Mouse (Mus musculus): ENCODE measurements around the gene Dock8. TPM values are rescaled to one million over a fixed set of nuclear protein-coding genes. Genes with fewer than 3 reads are reported as not detected.

Gene Dock8
- polyA plus RNA-seq, 1 experiment from 2014 or later = 0.54 TPM

DNA sequence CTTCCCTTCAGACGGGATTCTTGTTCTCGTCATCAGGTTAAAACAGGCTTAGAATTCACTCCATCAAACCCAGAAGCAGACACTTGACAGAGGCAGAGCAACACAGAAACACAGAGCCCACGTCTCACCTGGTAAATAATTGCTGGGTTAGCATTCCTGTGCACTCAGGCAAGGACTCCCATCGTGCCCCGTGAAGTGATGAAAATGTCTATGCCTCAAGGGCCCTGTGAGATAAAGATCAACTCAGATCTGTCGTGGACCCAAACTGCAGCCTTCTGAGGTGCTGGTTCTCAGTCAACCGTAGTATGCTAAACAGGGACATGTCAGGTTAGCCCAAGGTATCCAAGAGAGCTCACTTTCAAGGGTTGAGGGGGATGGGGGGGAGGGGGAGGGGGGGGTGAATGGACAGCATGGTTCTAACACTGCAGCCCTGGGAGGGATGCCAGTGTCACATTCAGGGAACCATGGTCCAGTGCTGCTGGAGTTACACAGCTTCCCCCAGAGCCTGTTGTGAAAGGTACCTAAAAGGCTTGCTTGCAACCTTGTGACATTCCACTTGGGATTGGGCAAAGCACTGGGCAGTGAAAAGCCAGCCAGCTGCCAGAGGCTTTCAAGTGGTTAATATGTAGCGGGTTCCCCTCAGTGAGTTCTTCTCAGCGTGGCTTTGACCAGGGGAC lies 222.8 kb downstream of the Dock8 start:
- ATAC-seq = no peak
- Histone ChIP-seq H3K27me3 (no peaks in the 10 kb centered on the region), H3K36me3 (ENCODE audit: poor library complexity, severe bottlenecking) (no peaks in the 10 kb centered on the region), H3K9ac (no peak overlapping the region), H3K4me2 (no peak overlapping the region), H3K9me3 (replicated peaks) (no peaks in the 10 kb centered on the region), H3K4me3 (no peak overlapping the region), H3K27ac (no peak overlapping the region), H3K4me1 (no peaks in the 10 kb centered on the region)
- 74% methylated on average over 9 of the region's 9 CpGs for WGBS

DNA sequence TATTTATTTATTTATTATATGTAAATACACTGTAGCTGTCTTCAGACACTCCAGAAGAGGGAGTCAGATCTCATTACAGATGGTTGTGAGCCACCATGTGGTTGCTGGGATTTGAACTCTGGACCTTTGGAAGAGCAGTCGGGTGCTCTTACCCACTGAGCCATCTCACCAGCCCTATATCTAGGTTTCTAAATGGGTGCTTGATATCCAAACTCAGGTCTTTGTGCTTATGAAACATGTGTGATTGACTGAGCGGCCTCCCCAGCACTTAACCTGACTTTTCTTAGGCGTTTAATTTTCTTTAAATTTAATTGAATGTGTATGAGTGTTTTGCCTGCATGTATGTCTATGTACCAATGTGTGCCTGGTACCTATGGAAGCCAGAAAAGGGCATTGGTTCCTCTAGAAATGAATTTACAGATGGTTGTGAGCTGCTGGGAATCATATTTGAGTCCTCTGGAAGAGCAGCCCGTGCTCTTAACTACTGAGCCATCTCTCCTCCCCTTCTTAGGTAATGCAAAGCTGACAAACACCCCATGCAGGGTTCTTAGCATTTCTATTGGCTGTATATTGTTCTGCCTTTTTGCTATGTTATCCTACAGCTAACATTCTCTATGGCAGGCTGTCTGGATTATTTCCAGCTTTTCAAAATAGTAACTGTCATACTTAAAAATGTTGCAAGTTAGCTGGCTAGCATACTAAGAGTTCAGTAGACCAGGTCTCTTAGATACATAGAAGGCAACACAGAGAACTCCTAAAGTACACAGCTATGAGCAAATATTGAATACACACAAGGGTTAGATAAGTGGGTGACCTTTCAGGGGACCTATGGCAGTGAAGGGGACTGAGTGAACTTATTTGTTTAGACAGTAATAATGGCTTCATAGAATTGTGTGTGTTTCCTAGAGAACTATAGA lies 231.0 kb downstream of the Dock8 start:
- H3K4me2 ChIP-seq = no peak overlapping the region
- no peaks in the 10 kb centered on the region for H3K36me3 ChIP-seq (ENCODE audit: poor library complexity, severe bottlenecking)
- no peaks in the 10 kb centered on the region for H3K4me1 ChIP-seq
- ATAC-seq = no peak
- 78% methylated on average over 4 of the region's 4 CpGs for WGBS
- H3K9me3 ChIP-seq (replicated peaks) = no peaks in the 10 kb centered on the region
- peaks cover 5% of the 10 kb centered on the region for H3K27me3 ChIP-seq
- H3K27ac ChIP-seq = no peak overlapping the region
- no peak overlapping the region for H3K9ac ChIP-seq
- H3K4me3 ChIP-seq = no peak overlapping the region

- ATAC-seq = no peak
- Histone ChIP-seq H3K27me3 (peaks cover 7% of the 10 kb centered on the region), H3K9me3 (replicated peaks) (no peaks in the 10 kb centered on the region), H3K4me3 (no peak overlapping the region), H3K27ac (no peak overlapping the region), H3K36me3 (ENCODE audit: poor library complexity, severe bottlenecking) (no peaks in the 10 kb centered on the region), H3K9ac (no peak overlapping the region), H3K4me2 (no peak overlapping the region), H3K4me1 (no peaks in the 10 kb centered on the region)
- WGBS = 42% methylated on average over 4 of the region's 4 CpGs
Measured at GRCm38 (mm10) chr19:25230975-25231334, 231.6 kb downstream of the Dock8 start.

GRCm38 (mm10) chr19:25232032-25232431 lies 232.7 kb downstream of the Dock8 start:
- Histone ChIP-seq H3K4me1 (peaks cover under 1% of the 10 kb centered on the region; the same call in 1 of the 2 replicates), H3K27ac (no peak overlapping the region), H3K4me3 (no peak overlapping the region), H3K27me3 (peaks cover 12% of the 10 kb centered on the region), H3K36me3 (ENCODE audit: poor library complexity, severe bottlenecking) (no peaks in the 10 kb centered on the region), H3K4me2 (no peak overlapping the region), H3K9me3 (replicated peaks) (no peaks in the 10 kb centered on the region), H3K9ac (no peak overlapping the region)
- ATAC-seq = no peak
- WGBS = 70% methylated on average over 10 of the region's 10 CpGs

DNA sequence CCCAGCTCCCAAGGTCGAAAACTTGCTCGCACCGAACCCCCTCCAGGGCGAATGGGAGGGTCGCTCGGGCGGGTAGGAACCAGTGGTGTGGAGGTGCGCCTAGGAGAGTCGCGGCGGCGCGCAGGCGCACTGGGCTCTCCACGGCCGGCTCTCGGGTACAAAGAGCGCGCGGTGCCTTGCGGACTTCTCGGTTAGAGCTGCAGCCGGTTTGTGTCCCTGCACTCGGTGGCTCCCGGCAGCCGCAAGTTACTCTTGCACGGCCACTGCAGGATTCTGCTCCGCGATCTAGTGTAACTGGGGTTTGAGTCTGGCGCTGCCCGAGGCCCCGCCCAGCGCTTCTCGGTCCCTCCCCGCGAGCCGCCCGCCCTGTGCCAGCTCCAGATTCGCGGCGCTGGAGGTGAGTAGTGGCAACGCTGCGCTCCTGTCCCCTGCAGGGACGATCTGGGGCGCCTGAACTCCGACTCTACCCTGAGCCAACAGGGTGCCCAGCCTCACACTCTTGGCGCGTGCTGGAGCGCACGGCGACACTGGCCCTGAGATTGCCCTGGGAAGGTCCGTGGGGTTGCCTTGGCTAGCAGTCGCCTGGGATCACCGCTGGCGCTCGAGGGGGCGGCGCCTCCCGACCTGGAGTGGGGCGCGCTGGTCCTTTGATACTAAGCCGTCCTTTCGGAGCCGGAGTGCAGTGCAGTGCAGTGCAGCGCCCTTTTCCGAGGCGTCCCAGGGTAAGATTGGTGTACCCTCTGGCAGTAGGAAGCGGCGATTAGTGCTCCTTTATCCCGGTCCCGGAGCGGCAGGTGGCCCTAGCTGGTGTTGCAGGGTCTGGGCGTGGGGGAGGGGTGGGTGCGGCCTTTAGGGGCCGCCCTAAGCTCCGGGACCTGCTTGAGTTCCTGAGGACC lies 237.5 kb downstream of the Dock8 start, which contains the start of gene Kank1:
Gene Kank1 (plus strand): TSS at position 380 of the 896 bp plus-strand sequence.
- Histone ChIP-seq H3K27ac (peak within 1 kb of the TSS; percentile 42), H3K4me2 (peak within 1 kb of the TSS; percentile 97), H3K36me3 (ENCODE audit: poor library complexity, severe bottlenecking) (no peaks in the 10 kb centered on the region), H3K4me1 (peaks cover 12% of the 10 kb centered on the region), H3K9ac (peak within 1 kb of the TSS; percentile 64), H3K9me3 (replicated peaks) (no peaks in the 10 kb centered on the region), H3K4me3 (peak within 1 kb of the TSS; percentile 56), H3K27me3 (peaks cover 24% of the 10 kb centered on the region)
- peak; percentile 92 for ATAC-seq
- under 1% methylated on average over 76 of the region's 76 CpGs for WGBS

DNA sequence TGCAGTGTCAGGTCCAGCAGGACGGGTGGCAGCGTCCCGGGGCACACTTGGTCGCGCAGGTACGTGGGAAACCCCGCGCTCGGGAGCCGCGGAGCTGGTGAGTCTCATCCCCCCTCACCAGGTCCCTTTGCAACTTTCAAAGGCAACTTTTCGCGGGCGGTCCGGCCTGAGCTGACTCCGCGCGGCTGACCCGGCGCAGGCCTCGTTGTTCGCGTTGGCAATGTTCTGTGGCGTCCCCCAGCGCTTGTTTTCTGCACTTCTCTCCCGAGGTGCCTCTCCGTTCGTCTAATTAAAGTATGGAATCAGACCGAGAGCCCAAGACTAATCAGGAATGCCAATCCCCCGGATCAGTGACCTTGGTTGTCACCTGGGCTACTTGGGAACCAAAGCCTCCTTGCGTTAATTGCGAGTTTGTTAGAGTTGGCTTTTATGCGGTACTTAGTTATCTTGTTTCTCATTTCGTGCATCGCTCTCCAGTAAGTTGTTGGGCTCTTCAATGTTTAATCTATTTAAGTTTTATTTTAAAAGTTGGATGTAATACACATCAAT lies 238.2 kb downstream of the Dock8 start:
- peaks cover 12% of the 10 kb centered on the region for H3K4me1 ChIP-seq
- H3K4me2 ChIP-seq = peak overlapping the region; percentile 97
- no peaks in the 10 kb centered on the region for H3K9me3 ChIP-seq (replicated peaks)
- H3K36me3 ChIP-seq (ENCODE audit: poor library complexity, severe bottlenecking) = no peaks in the 10 kb centered on the region
- WGBS = under 1% methylated on average over 35 of the region's 35 CpGs
- peak; percentile 16; the same call in 1 of the 2 replicates for ATAC-seq
- peak overlapping the region; percentile 56 for H3K4me3 ChIP-seq
- no peak overlapping the region for H3K27ac ChIP-seq
- H3K27me3 ChIP-seq = peaks cover 24% of the 10 kb centered on the region
- H3K9ac ChIP-seq = peak overlapping the region; percentile 64

GRCm38 (mm10) chr19:25238121-25238520 lies 238.8 kb downstream of the Dock8 start:
- 3% methylated on average over 13 of the region's 13 CpGs for WGBS
- peaks cover 24% of the 10 kb centered on the region for H3K27me3 ChIP-seq
- H3K4me2 ChIP-seq = peak overlapping the region; percentile 97
- peak overlapping the region; percentile 56; the same call in 1 of the 2 replicates for H3K4me3 ChIP-seq
- H3K9ac ChIP-seq = no peak overlapping the region
- H3K36me3 ChIP-seq (ENCODE audit: poor library complexity, severe bottlenecking) = no peaks in the 10 kb centered on the region
- peaks cover 12% of the 10 kb centered on the region for H3K4me1 ChIP-seq
- no peak overlapping the region for H3K27ac ChIP-seq
- no peak for ATAC-seq
- no peaks in the 10 kb centered on the region for H3K9me3 ChIP-seq (replicated peaks)

- Histone ChIP-seq H3K4me3 (no peak overlapping the region), H3K9ac (no peak overlapping the region), H3K4me1 (no peaks in the 10 kb centered on the region), H3K4me2 (no peak overlapping the region), H3K9me3 (replicated peaks) (no peaks in the 10 kb centered on the region), H3K27me3 (no peaks in the 10 kb centered on the region), H3K36me3 (ENCODE audit: poor library complexity, severe bottlenecking) (no peaks in the 10 kb centered on the region), H3K27ac (no peak overlapping the region)
- no peak for ATAC-seq
- 89% methylated on average over 4 of the region's 4 CpGs for WGBS
Measured at GRCm38 (mm10) chr19:25243566-25243965, 244.2 kb downstream of the Dock8 start.

GRCm38 (mm10) chr19:25246062-25246461 lies 246.7 kb downstream of the Dock8 start:
- 0 out of 2 replicates have a peak, but pooled peaks cover 6% of the 10 kb centered on the region for H3K4me1 ChIP-seq
- no peak for ATAC-seq
- no peak overlapping the region for H3K4me3 ChIP-seq
- H3K27ac ChIP-seq = no peak overlapping the region
- no peak overlapping the region for H3K4me2 ChIP-seq
- H3K36me3 ChIP-seq (ENCODE audit: poor library complexity, severe bottlenecking) = no peaks in the 10 kb centered on the region
- WGBS = 92% methylated on average over 8 of the region's 8 CpGs
- H3K9ac ChIP-seq = no peak overlapping the region
- no peaks in the 10 kb centered on the region for H3K27me3 ChIP-seq
- H3K9me3 ChIP-seq (replicated peaks) = no peaks in the 10 kb centered on the region

DNA sequence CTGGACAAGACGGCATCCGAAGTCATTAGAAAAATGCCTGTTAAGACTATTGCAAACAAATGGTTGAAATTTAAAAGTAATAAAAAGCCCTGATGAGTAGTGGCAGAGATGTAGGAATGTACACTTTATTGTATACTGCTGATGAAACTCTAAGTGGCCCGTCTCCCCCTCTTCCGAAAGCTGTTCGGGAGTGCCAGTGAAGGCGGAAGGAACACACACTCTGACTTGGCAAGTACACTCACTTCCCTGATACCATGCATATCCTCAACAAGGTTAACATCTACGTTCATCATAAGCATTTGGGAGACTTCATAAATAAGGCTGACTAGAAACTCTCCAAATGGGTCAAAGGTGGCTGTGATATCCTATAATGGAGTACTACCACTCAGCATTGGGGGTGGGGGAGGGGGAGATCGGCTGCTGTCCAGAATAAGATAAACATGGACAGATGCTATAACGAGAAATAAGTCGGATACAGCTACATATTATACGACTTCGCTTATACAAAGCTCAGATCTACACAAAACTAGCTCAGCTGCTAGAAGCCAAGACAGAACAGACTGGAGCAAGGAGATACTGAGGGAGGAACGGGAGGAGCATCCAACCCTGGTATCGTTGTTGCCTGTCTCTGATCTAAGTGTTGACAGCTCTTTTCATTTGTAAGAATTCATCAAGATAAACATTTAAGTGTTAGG lies 248.7 kb downstream of the Dock8 start:
- ATAC-seq = no peak
- Histone ChIP-seq H3K4me1 (0 out of 2 replicates have a peak, but pooled peaks cover 6% of the 10 kb centered on the region), H3K27ac (no peak overlapping the region), H3K4me2 (no peak overlapping the region), H3K9me3 (replicated peaks) (no peaks in the 10 kb centered on the region), H3K9ac (no peak overlapping the region), H3K36me3 (ENCODE audit: poor library complexity, severe bottlenecking) (no peaks in the 10 kb centered on the region), H3K27me3 (no peaks in the 10 kb centered on the region), H3K4me3 (no peak overlapping the region)
- WGBS = 91% methylated on average over 14 of the region's 14 CpGs

DNA sequence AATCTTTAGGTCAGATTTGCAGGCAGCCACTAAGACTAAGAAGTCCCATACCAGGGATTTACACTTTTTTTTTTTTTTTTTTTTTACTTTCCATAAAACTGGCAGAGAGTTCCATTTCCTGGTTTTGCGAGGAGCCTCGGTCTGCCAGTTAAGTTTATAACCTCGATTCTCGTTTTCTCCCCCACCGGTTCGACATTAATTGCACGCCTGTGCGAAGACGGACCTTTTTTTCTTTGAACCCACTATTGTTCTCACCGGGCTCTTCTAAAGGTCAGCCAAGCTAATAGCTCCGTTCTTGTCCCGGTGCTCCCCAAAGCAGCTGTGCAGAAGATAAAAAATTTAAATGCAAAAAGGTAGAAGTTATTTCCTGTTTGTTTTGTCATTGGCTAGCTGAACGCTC lies 249.9 kb downstream of the Dock8 start:
- WGBS = 20% methylated on average over 13 of the region's 13 CpGs
- H3K4me2 ChIP-seq = no peak overlapping the region
- no peaks in the 10 kb centered on the region for H3K36me3 ChIP-seq (ENCODE audit: poor library complexity, severe bottlenecking)
- H3K27me3 ChIP-seq = no peaks in the 10 kb centered on the region
- H3K9ac ChIP-seq = no peak overlapping the region
- H3K4me3 ChIP-seq = no peak overlapping the region
- no peak for ATAC-seq
- no peak overlapping the region for H3K27ac ChIP-seq
- 0 out of 2 replicates have a peak, but pooled peaks cover 6% of the 10 kb centered on the region for H3K4me1 ChIP-seq
- no peaks in the 10 kb centered on the region for H3K9me3 ChIP-seq (replicated peaks)
